Mouse (Mus musculus): ENCODE data around the gene Gm20388.
"Not testable (repeated sequence)": the region's sequence is repeated elsewhere in the genome, so short reads cannot be mapped to it uniquely, and the experiment has no call there.

The Gm20388 gene

DNA sequence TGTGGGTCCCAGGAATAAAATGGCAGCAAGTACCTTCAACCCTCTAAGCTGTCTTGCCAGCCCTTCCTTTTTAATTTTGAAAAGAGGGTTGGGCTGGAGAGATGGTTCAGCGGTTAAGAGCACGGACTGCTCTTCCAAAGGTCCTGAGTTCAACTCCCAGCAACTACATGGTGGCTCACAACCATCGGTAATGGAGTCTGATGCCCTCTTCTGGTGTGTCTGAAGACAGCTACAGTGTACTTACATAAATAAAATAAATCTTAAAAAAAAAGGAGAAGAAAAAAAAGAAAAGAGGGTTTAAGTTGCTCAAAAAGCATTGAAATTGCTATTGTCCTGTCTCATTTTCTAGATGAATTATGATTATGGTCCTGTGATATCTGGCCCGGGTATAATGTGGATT lies 3190.6 kb downstream of the Gm20388 start:
- DNase-seq, result no peak

DNA sequence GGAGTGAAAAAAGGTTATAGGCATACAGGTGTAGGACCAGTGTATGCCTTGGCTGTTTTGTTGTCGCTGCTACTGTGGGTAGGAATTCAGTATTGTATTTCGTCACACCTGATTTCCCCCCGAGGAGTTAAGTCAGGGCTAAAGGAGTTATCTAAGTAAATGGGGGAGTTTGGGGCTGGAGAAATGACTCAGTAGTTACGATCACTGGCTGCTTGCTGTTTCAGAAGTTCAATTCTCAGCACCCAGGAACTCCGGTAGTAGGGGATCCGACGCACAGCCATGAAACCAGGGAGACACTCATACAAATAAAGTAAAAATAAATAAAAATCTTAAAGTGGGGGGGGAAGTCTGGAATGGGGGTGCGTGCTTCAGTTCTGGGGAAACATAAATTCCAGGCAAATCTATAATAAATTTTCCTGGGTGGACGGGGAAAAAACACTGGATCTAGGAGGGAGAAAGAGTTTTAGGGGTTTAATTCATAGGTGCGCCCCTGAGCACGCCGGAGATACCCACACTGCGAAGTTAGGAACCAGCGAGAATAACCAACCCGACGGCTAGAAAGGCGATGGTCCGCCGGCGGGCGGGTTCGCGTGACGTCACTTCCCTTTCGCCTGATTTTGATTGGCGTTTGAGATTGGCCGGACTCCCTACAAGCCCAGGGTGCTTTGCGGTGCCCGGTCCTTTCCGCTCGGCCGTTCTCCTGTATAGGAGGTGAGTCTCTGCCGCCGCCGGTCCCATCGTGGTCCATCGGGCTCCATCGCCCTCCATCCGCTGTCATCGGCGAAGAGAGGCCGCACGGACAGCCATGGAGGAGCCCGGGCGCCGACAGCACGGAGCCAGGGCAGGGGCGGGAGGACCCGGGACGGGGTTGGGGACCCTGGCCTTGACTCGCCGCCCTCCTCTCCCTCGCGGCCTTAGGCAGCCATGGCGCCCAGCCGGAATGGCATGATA lies 3191.4 kb downstream of the Gm20388 start, which contains the start of gene Rpl13:
Gene Rpl13 (plus strand): TSS at position 616 of the 951 bp plus-strand sequence.
- DNase-seq, result peak; percentile 92

DNA sequence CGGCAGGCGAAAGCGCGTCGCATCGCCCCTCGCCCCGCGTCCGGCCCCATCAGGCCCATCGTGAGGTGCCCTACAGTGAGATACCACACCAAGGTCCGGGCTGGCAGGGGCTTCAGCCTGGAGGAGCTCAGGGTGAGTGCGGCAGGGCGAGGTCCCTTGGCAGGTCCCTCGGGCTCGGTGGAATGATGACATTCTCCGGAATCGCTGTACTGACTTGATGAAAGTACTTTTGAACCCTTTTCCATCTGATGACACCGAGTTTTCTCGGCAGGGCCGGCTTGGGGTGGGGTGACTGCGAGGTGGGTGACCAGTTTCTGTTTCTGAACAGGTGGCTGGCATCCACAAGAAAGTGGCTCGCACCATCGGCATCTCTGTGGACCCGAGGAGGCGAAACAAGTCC lies 3192.2 kb downstream of the Gm20388 start:
- DNase-seq, result not testable (repeated sequence)

DNA sequence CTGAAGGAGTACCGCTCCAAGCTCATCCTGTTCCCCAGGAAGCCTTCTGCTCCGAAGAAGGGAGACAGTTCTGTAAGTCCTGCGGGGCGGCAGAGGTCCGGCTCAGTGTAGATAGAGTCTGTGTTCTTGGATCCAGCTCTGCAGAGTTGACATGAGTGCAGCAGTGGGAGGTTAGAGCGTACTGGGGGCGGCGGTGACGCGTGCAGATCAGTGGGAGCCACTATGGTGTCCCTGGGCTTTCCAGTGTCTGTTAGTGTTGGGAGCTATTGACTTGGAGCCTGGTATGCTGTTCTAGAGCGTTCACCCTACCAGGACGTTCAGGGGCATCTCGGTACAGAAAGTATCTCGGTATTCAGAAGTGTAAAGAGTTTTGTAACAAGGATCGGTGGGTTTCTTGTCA lies 3192.6 kb downstream of the Gm20388 start:
- no peak for DNase-seq

DNA sequence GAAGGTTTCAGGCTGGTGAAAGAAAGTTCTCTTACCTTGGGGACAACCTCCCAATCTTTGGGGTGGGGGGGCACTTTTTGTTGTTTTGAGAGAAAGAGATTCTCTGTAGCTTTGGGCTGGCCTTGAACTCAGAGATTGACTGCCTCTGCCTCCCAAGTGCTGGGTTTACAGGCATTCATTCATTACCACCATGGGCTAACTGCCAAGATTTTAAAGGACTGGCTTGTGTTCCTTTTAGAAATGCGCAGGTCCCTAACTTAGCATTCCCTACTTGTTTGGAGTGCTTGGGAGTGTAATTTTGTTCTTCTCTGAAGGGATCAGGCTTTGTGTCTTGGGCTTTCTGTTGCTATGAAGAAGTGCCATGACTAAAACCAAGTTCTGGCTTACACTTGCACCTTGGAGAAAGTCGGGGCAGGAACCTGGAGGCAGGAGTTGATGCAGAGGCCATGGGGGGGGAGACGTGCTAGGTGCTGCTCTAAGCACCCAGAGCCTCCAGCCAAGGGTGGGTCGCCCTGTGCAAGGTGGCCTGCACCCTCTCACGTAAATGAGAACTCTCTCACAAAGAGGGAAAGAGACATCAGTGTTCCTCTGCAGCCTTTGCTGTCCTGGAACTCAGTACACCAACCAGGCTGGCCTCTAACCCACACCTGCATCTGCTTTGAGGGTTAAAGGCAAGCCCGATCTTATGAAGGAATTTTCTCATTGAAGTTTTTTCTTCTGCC lies 3193.6 kb downstream of the Gm20388 start:
- DNase-seq, result no peak

DNA sequence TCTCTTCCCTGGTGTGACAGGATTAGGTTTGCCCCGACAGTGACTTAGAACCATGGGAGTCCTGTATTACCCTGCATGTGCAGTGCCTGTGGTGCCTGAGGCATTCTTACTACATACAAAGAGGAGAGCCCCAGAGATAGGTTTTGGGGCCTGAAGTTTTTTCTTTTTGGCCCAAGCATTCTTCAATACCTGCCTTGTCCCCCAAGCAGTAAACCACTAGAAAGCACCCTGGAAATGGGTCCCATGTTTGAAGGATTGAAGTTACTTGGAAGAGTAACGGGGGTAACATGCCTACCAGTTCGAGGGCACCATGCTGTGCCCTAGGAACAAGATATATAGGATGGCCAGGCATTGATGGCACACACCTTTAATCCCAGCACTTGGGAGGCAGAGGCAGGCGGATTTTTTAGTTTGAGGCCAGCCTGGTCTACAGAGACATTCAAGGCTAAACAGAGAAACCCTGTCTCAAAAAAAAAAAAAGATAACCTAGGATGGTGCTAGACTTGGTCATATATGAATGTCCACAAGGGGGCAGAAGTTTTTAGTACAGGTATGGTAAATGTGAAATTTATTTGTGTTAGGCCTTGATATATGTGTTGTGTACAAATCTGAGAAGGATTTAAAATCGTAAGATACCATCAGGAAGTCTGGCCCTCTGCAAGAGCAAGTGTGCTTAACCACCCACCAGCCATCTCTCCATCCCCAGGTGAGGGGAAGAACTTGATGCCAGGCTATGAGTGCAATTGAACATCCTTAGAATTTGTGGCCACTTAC lies 3195.1 kb downstream of the Gm20388 start:
- no peak for DNase-seq

DNA sequence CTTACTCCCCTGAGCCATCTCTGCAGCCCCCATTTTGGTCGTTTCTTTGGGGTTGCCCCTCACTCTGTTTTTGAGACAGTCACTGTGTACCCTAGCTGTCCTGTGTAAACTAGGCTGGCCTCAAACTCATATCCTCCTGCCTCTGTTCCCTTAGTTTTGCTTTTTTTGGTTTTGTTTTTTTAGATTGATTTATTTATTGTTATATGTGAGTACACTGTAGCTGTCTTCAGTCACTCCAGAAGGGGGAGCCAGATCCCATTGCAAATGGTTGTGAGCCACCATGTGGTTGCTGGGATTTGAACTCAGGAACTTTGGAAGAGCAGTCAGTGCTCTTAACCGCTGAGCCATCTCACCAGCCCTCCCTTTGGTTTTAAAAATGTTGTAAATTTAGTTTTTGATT lies 3195.9 kb downstream of the Gm20388 start:
- DNase-seq, result no peak

DNA sequence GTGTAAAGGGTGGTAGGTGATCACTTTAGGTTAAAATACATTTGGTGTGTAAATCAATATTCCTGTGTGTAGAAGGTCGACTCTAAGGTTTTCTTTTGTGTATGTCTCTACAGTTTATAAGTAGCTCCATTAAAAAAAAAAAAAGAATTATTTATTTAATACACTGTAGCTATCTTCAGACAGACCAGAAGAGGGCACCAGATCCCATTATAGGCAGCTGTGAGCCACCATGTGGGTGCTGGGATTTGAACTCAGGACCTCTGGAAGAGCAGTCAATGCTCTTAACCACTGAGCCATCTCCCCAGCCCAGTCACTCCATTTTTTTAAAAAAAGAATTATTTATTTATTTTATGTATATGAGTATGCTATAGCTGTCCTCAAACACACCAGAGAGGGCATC lies 3197.4 kb downstream of the Gm20388 start:
- DNase-seq, result no peak

DNA sequence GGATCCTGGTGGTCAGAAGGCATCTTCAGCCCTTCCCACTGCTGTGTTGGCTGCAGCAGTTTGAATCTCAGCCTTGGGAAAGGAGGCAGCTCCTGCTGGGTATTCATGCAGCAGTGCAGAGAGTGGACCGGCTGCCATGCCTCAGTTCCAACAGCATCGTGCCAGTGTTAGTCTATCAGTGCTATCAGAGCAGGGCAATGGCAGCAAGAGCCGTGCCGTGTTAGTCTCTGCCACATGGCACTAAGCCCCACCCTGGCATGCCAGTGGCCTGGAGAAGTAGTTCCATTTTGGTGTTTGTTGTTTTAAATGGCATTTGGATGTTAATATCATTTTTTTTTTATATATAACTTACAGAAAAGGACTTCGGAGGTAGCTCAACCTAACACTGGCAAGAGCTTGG lies 3198.3 kb downstream of the Gm20388 start:
- no peak for DNase-seq

DNA sequence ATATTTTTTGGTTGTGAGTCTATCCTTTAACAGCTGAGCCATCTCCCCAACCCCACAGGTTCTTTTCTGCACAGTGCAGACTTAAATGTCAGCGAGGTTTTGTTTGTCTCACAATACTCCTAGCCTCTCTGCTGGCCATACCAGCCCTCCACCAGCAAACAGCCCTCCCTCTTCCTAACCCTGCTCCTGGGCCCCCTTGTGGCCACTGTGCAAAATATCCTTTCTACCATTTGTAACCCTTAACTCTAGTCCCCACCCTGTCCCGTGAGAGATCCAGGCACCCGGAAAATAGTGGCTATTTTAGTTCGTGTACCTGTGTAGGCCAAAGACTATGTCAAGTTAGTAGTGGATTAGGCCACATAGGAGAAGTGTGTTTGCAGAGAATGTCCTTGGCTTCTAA lies 3200.0 kb downstream of the Gm20388 start:
- peak in 1 of 2 experiments; percentile 30 for DNase-seq

DNA sequence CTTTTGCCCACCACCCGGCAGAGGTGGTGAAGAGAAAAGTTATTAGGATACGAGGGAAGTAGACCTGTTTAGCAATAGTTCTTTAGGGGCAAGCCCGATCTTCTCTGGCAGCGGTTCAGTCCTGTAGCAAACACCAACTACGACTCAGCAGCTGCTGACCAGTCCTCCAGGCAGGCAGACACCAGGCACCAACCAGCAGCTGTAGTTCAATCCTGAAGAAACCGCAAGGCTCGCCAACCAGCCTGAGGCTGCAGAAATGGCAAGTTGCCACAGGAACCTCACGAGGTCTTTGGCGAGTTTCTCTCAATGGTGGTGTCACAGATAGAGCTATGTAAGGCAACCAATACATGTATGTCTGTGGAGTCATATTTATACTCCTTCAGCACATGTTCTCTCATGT lies 3202.3 kb downstream of the Gm20388 start:
- DNase-seq, result no peak

DNA sequence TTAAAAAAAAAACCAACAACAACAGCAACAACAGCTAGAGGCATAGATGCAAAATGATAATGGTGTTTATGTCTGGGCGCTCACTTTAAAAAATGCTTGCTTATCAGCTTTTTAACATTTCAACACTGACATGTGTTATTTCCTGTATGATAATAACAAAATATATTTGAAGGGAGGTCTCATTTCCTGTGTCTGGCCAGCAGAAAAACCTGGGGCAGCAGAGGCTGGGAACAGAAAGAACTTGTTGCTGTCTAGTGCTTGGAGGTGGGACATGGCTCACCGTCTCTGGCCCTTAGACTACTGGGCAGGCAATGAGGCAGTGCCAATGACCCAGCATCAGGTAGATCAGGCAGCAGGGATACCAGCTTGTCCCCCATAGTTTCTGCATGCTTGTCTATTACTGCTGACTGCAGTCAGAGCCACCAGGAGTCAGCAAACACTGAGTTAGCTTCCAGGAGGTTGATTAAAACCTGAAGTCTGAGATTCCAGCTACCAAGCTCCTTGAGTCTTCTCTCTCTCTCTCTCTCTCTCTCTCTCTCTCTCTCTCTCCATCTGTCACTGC lies 3203.3 kb downstream of the Gm20388 start:
- no peak for DNase-seq

DNA sequence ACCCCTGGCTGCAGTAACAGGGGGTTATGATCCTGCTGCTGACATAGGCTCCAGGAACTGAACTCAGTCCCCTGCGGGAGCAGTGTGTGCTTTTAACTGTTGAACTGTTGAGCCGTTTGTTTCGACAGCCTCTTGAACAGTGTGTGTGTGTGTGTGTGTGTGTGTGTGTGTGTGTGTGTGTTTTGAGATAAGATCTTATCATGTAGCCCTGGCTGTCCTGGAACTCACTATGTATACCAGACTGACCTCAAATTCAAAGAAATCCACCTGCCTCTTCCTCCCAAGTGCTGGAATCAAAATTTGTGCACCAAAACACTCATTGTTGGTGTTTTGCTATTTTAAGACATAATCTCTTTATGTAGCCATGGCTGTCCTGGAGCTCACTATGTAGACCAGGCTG lies 3204.0 kb downstream of the Gm20388 start:
- DNase-seq, result no peak

DNA sequence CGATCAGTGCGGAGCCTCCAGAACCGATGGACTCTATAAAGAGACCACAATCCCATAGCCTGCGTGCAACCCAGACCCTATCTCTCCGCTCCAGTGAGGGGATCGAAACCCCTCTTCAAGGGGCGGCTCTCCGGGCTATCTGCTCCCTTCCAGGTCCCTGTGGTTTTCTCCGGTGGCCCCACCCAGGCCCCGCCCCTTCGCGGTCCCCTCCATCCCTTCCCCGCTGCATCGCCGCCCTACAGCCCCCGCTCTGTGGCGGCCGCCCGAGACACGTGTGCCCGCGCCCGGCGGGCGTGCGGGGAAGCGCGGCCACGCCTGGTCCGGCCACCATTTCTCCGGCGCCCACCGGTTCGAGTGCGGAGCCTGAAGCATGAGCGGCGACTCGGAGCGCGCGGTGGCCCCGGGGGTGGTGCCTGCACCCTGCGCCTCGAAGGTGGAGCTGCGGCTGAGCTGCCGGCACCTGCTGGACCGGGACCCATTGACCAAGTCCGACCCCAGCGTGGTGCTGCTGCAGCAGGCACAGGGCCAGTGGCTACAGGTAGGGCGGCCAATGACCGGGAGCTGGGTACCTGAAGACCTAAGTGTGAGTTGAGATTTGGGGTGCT lies 3206.6 kb downstream of the Gm20388 start, which contains the start of gene Cpne7:
Gene Cpne7 (plus strand): TSS at position 248 of the 605 bp plus-strand sequence.
- no peak for DNase-seq

DNA sequence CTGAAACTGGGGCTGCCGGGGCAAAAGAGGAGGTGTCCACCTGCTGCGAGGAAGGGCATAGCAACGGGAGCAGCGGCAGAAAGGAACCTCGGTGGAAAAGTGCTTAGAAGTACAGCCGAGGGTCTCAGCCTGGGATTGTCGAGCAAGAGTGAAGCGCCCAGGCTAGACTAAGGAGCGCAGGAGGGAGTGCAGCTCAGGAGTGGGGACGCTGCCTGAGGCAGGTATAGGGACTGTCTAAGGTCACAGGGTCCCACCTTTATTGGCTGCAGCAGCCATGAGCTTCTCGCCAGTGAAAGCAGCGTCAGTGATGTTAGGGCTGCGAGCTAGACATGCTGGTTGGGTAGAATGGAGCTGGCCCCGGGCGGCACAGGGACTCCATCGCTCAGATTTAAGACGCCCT lies 3207.1 kb downstream of the Gm20388 start:
- DNase-seq, result no peak

DNA sequence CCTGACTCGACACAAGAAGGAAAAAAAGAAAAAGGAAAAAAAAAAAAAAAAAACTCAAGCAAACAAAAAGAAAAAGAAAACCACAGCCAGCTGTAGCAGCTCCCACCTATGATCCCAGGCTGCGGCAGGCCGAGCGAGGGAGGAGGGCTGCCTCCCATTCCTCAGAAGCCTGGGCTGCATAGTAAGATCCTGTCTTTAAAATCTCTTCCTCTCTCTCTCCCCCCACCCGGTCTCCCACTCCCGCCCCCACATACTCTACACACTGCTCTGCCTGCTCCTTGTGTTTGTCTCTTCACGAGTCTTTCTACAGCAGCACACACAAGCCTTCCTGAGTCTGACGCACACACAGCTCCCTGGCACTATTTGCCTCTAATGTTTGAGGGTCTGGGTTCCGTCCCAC lies 3211.4 kb downstream of the Gm20388 start:
- no peak for DNase-seq

DNA sequence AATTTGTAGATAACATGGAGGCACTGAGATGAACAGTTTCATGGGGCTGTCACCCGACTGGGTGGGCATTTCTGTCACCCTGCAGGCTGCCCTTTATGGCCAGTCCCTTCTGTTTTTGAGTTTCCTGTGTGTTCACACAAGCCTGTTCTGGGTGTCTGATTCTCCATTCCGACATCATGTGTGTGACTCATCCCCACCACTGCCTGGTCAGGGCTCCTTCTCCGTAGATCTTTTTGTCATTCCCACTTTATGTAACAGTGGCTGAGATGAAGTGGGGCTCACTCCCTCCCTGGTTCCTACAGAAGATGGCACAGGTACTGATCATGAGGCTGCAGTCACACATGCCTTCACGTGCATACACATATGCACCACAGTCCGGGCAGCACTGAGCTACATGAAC lies 3212.0 kb downstream of the Gm20388 start:
- DNase-seq, result no peak

DNA sequence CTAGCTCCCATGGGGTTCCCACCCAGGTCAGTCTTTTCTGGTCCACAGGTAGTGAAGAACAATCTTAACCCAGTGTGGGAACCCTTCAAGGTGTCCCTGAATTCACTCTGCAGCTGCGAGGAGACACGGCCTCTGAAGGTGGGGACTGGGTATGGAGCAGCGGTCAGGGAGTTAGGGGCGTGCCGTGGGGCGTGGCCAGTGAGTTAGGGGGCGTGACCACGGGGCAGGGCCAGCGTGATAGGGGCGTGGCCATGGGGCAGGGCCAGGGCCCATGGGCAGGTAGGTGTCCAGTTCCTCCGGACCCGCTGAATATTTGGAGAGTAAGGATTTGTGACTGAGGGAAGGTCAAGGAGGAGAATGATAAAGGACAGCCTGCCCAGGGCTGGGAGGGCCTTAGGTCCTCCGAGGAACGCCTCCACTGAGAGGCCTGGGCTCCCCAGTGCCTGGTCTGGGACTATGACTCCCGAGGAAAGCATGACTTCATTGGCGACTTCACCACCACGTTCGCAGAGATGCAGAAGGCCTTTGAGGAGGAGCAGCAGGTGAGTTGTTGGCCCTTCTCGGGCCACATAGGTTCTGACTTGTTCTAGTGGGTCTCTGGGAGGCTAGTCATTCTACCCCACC lies 3215.7 kb downstream of the Gm20388 start:
- DNase-seq, result no peak

DNA sequence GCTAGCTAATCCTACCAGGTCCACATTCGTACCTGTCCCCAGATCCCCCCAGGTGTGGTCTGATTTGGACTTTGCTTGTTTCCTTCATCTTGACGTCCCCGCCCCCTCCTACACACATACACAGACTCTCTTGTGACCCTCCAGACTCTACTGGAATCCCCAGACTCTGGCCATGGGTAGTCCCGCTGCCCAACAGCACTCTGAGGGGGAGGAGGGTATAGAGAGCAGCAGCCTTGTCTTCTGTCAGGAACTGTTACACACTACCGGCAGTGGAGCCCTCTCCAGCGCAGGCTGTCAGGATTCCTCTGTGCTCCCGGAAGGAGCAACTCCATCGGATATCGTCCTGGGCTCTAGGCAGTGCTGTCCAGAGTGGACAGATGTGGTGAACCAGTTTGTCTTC lies 3220.4 kb downstream of the Gm20388 start:
- no peak for DNase-seq

DNA sequence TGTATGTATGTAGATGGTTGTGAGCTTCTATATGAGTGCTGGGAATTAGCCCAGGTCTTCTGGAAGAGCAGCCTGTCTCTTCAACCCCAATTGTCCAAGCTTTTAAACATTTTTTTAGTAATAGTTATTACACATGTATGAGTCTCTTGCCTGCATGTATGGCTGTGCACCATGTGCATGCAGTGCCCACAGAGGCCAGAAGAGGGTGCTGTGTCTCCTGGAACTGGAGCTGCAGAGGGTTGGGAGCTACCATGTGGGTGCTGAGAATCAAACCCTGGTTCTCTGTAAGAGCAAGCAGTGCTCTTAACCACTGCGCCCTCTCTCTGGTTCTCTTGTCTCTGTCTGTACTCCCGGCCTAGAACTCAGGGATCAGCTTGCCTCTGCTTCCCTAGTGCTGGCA lies 3222.3 kb downstream of the Gm20388 start:
- DNase-seq, result no peak

DNA sequence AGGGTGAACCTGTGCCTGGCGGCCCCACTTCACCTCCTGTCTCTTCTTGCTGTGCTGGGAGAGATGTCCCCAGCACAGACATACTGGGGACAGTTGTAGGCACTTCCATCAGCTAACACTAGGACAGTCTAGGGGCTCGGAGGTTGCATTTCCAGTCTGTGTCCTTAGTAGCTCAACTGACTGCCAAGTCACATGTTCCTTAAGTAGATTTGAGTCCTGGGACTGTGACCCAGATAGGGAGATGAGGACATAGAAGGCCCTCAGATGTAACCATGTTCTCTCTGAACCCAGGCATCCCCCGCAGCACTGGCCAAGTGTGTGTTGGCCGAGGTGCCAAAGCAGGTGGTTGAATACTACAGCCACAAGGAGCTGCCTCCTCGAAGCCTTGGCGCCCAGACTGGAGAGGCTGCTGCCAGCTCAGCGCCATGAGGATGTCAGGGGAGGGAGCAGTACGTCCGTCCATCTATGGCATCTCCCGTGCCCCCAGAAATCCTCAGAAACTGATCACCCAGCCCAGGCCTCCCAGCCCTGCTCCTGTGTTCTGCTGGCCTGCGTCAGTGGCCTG lies 3223.6 kb downstream of the Gm20388 start:
- no peak for DNase-seq

DNA sequence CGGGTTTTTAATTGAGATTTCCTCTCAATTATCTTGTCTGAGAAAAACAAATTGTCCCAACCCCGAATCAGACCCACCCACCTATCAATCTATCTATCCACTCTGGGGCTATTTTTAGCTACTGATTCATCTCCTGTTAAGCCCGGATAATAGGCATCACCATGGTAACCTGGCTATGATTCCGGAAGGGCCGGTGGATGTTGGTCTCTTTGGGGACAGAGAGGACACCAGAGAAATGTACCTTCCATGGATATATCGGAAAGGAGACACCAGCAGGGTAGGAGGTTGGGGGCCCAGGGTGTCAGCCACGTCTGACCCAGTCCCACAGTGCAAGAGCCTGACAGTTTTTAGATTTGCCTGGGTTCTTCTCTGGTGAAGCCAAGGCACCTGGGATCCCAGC lies 3224.8 kb downstream of the Gm20388 start:
- DNase-seq, result no peak
